In the genomic region with DNA sequence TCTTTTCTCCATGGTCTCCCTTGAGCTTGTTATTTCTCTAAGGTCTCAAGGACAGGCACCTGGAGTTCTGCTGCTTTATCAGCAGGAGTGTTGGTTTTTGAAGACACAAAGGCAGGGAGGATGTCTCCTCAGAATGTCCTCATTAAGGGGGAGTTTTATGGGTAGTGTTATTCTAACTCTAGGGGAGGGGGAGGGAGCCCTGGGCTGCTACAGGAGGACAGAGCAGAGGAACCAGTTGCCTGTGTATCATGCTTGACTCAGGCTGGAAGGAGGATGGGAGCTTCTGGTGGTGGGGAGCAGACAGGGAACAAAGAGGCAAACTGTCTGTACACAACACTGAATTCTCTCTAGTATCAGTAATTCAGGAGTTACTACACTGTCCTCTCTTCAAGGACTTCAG, we compare ENCODE assay signal across 19 mouse cellular contexts.
"Had no signal": no experiment of that assay in that cellular context is flagged by ENCODE, and none has a peak within 500 bp of the region (broad histone marks: within the 10 kb centered on the region; RNA-seq: fewer than 3 reads in every experiment).

No protein-coding gene starts in this region.

- H3K27me3 ChIP-seq: limb, embryonic 12.5 days; limb, embryonic 15.5 days; midbrain, embryonic 12.5 days; midbrain, embryonic 15.5 days; neural tube, embryonic 12.5 days; neural tube, embryonic 15.5 days had no signal

- ATAC-seq: hindbrain, embryonic 16.5 days; intestine, postnatal 0 days; lung, postnatal 0 days; midbrain, embryonic 15.5 days had no signal

- DNase-seq: kidney, adult 9 months; kidney, postnatal 14 days; left cerebral cortex, postnatal 4 days; liver, postnatal 0 days; lung, embryonic 14.5 days; retina, postnatal 1 day; thymus, postnatal 25 days had no signal

- H3K4me2 ChIP-seq: limb, embryonic 12.5 days; limb, embryonic 15.5 days; liver, embryonic 11.5 days; lung, embryonic 14.5 days; midbrain, embryonic 12.5 days; midbrain, embryonic 15.5 days; neural tube, embryonic 12.5 days; neural tube, embryonic 15.5 days had no signal

- H3K36me3 ChIP-seq: limb, embryonic 12.5 days; limb, embryonic 15.5 days; midbrain, embryonic 12.5 days; midbrain, embryonic 15.5 days; neural tube, embryonic 12.5 days; neural tube, embryonic 15.5 days had no signal

- H3K27ac ChIP-seq: limb, embryonic 12.5 days; limb, embryonic 15.5 days; liver, embryonic 14.5 days; macrophage; midbrain, embryonic 12.5 days; midbrain, embryonic 15.5 days; neural tube, embryonic 12.5 days; neural tube, embryonic 15.5 days had no signal

- H3K9me3 ChIP-seq: limb, embryonic 12.5 days; limb, embryonic 15.5 days; midbrain, embryonic 12.5 days; midbrain, embryonic 15.5 days; neural tube, embryonic 12.5 days; neural tube, embryonic 15.5 days had no signal

- H3K9ac ChIP-seq: limb, embryonic 12.5 days; limb, embryonic 15.5 days; liver, embryonic 14.5 days; liver, postnatal 0 days; lung, embryonic 14.5 days; midbrain, embryonic 12.5 days; midbrain, embryonic 15.5 days; neural tube, embryonic 12.5 days; neural tube, embryonic 15.5 days had no signal

- H3K4me3 ChIP-seq: limb, embryonic 12.5 days; limb, embryonic 15.5 days; midbrain, embryonic 12.5 days; midbrain, embryonic 15.5 days; neural tube, embryonic 12.5 days; neural tube, embryonic 15.5 days had no signal

- H3K4me1 ChIP-seq: limb, embryonic 12.5 days; limb, embryonic 15.5 days; midbrain, embryonic 12.5 days; midbrain, embryonic 15.5 days; neural tube, embryonic 12.5 days; neural tube, embryonic 15.5 days had no signal
